Mouse (Mus musculus) adrenal gland, postnatal 36 days (tissue): ENCODE data around the gene Madd. TPM values are rescaled to one million over a fixed set of nuclear protein-coding genes. Genes with fewer than 3 reads are reported as not detected.

ENCODE experiments used
- DNase-seq, 2 experiments: peaks; one replicate each; pipeline ENCODE4 v3.0.0; 2021; ENCODE audit warnings: mixed read lengths in 1 of 2
- long read RNA-seq, 2 experiments: library from polyadenylated mRNA; stranded (forward); transcript quantifications; one replicate each; pipeline ENCODE4 v2.0.0; 2021; ENCODE audit warnings: borderline sequencing depth in 2 of 2
- total RNA-seq, 2 experiments: library from RNA; stranded (reverse); gene quantifications; 2 replicates each; pipeline ENCODE4 v1.2.3; 2021

Madd gene
- total RNA-seq = 10 to 100 TPM; 18.4 to 26.1 TPM
- long read RNA-seq, experiment 1, partial matches to known transcripts = 3 of 4 reads
- long read RNA-seq, experiment 1, other reads (novel, unspliced or antisense) = 1 of 4 reads
- long read RNA-seq, experiment 2, partial matches to known transcripts = 1 of 3 reads
- long read RNA-seq, experiment 2, other reads (novel, unspliced or antisense) = 2 of 3 reads

DNA sequence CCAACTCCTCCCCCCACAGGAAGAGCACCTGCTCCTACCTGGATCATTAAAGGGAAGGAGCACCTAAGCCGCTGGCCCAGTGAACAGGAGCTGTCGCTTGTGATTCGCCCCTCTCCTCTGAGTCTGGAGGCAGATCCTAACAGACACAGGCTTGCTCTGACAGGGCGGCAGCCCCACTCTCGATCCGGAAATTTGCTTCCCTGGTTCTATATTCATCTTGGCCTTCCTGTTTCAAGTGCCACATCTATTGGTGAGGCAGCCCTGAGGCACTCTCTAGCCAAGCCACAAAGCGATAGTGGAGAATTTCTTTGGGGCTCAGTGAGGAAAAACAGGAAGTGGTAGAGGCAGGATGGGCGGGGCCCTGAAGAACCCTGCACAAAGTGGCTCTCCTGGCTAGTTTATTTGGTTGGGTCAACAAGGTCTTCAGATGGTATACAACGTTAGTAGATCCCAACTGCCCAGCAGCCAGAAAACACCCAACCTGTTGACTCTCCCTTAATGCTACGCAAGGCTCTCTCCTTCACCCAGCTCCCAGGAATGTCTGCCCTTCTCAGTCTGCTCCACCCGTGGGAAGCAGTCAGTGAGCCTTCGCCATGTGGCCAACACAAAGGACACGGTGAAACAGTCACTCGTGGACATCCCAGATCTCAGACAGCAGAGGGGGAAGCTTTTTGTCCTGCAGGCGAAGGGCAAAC is at the start of gene Madd:
Madd (minus strand) TSS at position 127 of the 695 bp plus-strand sequence.
- peak in 1 of 2 experiments; percentile 36 for DNase-seq

GRCm38 (mm10) chr2:91229735-91230134 is 46.1 kb upstream of the Madd start:
- no peak for DNase-seq

- no peak for DNase-seq
Observed at GRCm38 (mm10) chr2:91223614-91224013, 40.0 kb upstream of the Madd start.

GRCm38 (mm10) chr2:91220501-91220900 is 36.9 kb upstream of the Madd start:
- DNase-seq = no peak

- peak; percentile 20 to 37 for DNase-seq
Observed at GRCm38 (mm10) chr2:91217032-91217431, 33.4 kb upstream of the Madd start.

DNA sequence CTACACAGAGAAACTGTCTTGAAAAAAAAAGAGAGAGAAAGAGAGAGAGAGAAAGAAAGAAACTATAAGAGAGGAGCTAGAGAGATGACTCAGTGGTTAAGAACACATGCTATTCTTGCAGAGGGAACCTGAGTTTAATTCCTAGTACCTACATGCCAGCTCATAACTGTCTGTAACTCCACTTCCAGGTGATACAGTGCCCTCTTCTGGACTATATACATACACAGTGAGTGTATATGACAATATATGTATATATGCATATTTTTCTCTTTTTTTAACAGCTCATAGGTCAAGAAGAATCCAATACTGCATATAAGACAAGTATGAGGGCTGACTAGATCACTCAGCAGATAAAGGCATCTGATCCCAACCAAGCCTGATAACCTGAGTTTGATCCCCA is 29.7 kb upstream of the Madd start:
- DNase-seq = no peak

- DNase-seq = no peak
Observed at GRCm38 (mm10) chr2:91206254-91206775, 22.7 kb upstream of the Madd start.

DNA sequence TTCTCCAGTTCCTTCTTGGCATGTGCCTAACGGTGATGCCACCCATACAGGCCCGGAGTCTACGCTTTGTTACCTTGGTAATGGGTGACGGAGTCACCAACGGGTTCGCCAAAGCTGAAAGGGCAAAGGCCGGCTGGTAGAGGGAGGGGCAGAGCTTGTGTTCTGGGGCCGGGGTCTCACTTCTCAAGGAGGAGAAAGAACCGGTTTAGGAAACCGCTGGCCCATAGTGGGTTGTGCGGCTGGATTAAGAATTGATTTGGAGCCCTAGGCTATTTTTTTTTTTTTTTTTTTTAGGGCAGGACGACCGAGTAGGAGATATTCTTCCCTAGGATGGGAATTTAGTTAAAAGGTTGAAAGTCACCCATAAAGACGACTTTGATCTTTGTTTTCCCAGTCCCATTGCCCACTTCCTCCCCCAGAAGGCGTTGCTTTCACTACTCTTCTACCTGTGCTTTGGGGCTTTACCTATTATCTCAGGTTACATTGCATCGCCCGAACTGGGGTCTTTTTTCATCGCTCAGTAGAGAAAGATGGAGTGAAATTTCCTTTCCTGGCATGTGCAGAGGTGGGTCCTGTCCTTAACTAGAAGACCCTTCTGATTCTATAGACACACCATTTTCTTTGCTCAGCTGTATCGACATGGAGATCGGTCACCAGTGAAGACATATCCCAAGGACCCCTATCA is 19.5 kb upstream of the Madd start:
- DNase-seq = no peak

GRCm38 (mm10) chr2:91202222-91202971 is 18.8 kb upstream of the Madd start, which contains the start of the genes Nr1h3 and Acp2:
Nr1h3 (minus strand) TSS chr2:91202834.
Acp2 (plus strand) TSS chr2:91202885.
- DNase-seq = peak; percentile 92 to 94

DNA sequence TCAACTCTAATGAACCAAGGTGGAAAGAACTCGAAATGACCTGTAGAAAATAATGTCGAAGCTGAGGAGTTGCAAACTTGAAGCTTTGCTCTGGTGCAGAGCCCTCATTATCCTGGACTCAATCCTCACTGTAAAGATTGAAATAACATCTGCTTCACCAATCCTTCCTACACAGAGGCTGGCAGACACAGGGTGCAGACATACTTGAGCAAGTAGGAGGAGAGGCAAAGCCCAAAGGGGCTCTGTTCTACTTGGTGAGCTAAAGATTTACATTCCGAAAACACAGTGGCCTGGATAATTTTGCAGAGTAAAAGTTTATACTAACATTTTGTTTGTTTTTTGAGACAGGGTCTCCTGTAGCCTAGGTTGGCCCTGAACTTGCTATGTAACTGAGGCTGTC is 15.3 kb upstream of the Madd start:
- DNase-seq = no peak

DNA sequence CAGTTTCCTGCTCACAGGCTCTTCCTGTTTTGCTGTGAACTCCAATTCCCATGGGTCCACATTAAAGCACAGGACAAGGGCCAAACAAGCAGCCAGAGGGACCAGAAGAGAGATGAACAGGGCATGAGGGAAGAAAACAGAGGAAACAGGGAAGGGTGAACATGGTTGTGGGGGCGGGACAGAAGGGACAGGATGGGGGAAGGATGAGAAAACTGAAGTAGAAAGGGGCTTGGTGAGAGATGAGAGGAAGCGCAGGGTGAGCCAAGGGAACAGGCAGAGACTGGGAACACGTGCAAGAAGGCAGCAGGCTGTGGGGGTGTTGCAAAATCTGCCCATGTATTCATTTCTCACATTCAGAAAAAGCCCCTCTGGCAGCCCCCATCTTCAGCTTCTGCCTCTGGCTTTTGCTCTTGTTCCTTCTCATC is 13.0 kb upstream of the Madd start:
- peak in 1 of 2 experiments; percentile 20 for DNase-seq

- DNase-seq = peak; percentile 87 to 90
Observed at GRCm38 (mm10) chr2:91194624-91195332, 11.1 kb upstream of the Madd start.

DNA sequence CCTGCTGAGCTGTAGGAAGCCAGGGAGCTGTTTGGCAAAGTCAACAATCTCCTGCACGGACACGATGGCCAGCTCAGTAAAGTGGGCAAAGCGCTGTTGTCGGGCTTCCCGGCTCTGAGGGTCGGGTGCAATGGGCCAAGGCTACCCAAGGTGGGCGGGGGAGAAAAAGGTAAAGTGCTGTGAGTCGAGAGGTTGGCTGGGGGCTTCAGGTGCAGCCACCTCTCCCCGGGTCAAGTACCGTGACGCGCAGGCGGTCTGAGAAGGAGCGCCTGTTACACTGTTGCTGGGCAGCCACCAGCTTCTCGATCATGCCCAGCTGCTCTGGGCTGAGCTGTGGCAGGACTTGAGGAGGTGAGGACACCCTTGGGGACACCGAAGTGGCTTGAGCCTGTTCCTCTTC is 6.9 kb upstream of the Madd start:
- no peak for DNase-seq

- DNase-seq = no peak
Observed at GRCm38 (mm10) chr2:91187431-91187830, 3.8 kb upstream of the Madd start.

DNA sequence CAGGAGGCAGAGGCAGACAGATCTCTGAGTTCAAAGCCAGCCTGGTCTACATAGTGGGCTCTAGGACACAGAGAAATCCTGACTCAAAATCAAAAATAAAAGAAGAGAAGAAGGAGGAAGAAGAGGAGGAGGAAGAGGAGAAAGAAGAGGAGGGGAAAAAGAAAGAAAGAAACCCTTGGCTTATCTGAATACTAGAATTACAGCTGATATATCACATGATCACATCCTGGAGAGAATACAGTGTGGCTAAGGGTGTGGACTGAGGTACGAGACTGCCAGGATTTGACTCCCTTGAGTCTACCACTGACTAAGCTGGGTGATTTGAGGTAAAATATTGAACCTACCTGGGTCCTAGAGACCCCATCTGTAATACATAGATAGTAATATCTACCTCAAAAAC is 2.6 kb upstream of the Madd start:
- no peak for DNase-seq

GRCm38 (mm10) chr2:91183148-91183513 is 506 bp downstream of the Madd start:
- DNase-seq = peak; percentile 94 to 96

GRCm38 (mm10) chr2:91182405-91183147 is 1.1 kb downstream of the Madd start:
- DNase-seq = peak; percentile 69 to 82

- DNase-seq = peak in 1 of 2 experiments; percentile 22
Observed at GRCm38 (mm10) chr2:91182016-91182404, 1.6 kb downstream of the Madd start.

GRCm38 (mm10) chr2:91180706-91181105 is 2.9 kb downstream of the Madd start:
- no peak for DNase-seq

GRCm38 (mm10) chr2:91179825-91180224 is 3.8 kb downstream of the Madd start:
- no peak for DNase-seq

- no peak for DNase-seq
Observed at GRCm38 (mm10) chr2:91176234-91176633, 7.4 kb downstream of the Madd start.
